Mouse (Mus musculus) brain, adult 2 months (tissue): ENCODE measurements at regions not wholly inside any gene's neighbourhood (a gene's known extent, or its start where the extent isn't known, plus 50 kb on each side); places are given as distances from the start of the nearest gene placed in this dataset.

Source experiments
- DNase-seq: peaks from one replicate; pipeline ENCODE4 v3.0.0; 2011; ENCODE audit warnings: low read depth, low spot score

- peak; percentile 20 for DNase-seq
These were observed 164.9 kb upstream of the Osr1 start for GRCm38 (mm10) chr12:9404981-9405380.

- no peak for DNase-seq
These were observed 150.6 kb upstream of the Osr1 start for GRCm38 (mm10) chr12:9419311-9419710.

- no peak for DNase-seq
These were observed 139.3 kb upstream of the Osr1 start for GRCm38 (mm10) chr12:9430656-9431055.

- DNase-seq = no peak
These were observed 131.2 kb upstream of the Osr1 start for GRCm38 (mm10) chr12:9438575-9439161.

GRCm38 (mm10) chr12:9450620-9451019 lies 119.3 kb upstream of the Osr1 start:
- no peak for DNase-seq

GRCm38 (mm10) chr12:9460193-9460592 lies 109.7 kb upstream of the Osr1 start:
- DNase-seq = no peak

GRCm38 (mm10) chr12:9469655-9470470 lies 100.1 kb upstream of the Osr1 start:
- peak; percentile 15 for DNase-seq

GRCm38 (mm10) chr12:9475836-9476235 lies 94.1 kb upstream of the Osr1 start:
- DNase-seq = peak; percentile 11

- no peak for DNase-seq
These were observed 91.7 kb upstream of the Osr1 start for GRCm38 (mm10) chr12:9478201-9478600.

- DNase-seq = peak; percentile 47
These were observed 82.1 kb upstream of the Osr1 start for GRCm38 (mm10) chr12:9487674-9488413.

- DNase-seq = no peak
These were observed 56.0 kb upstream of the Osr1 start for GRCm38 (mm10) chr12:9513926-9514325.

GRCm38 (mm10) chr12:9518782-9519181 lies 51.1 kb upstream of the Osr1 start:
- no peak for DNase-seq

GRCm38 (mm10) chr12:9519346-9519745 lies 50.6 kb upstream of the Osr1 start:
- DNase-seq = no peak
